Comparison of ENCODE assay signal across 22 mouse cellular contexts in the genomic region with DNA sequence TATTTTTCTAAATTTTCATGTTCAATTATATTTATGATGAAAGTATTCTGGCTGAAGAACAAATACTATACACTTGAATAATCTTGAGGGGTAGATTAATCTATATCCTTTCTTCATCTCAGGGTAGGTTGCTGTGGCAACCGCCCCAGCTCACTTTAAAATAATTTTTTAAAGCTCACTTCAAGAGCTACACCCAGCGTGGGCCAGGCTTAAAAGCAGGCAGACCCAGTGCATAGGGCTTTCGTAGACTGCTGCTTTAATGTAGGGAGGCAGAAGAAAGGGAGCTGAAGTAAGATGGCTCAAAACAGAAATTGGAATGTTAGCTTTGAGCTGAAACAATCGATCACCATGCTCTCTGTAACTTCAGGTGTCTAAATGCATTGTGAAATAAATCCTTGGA. TPM values are rescaled to one million over a fixed set of nuclear protein-coding genes. Genes with fewer than 3 reads are reported as not detected.
A peak's percentile ranks its signal among the peaks of the same experiment; 100 is the strongest.
DNase-seq lines count a peak whose midpoint lies in the region; ATAC-seq and TF ChIP-seq lines count a peak whose summit lies in the region.
"Had no signal": no experiment of that assay in that cellular context is flagged by ENCODE, and none has a peak within 500 bp of the region (broad histone marks: within the 10 kb centered on the region; RNA-seq: fewer than 3 reads in every experiment).

No protein-coding gene starts in this region.

- H3K27me3 ChIP-seq in midbrain, embryonic 14.5 days (ENCODE audit: control insufficient read depth, insufficient read depth, low read length), result peaks cover 7% of the 10 kb centered on the region; the same call in 1 of the 2 replicates
- H3K27me3 ChIP-seq in midbrain, embryonic 13.5 days, result peaks cover 14% of the 10 kb centered on the region
- no peaks in the 10 kb centered on the region for H3K27me3 ChIP-seq in liver, embryonic 11.5 days (replicated peaks; ENCODE audit: control insufficient read depth, insufficient read depth, low read length)
- H3K27me3 ChIP-seq: hindbrain, embryonic 13.5 days had no signal

- H3K9ac ChIP-seq in midbrain, embryonic 14.5 days (replicated peaks; ENCODE audit: low read length), result no peak overlapping the region
- no peak overlapping the region for H3K9ac ChIP-seq in midbrain, embryonic 13.5 days (replicated peaks)
- no peak overlapping the region for H3K9ac ChIP-seq in liver, embryonic 11.5 days (ENCODE audit: low read depth, low read length)
- H3K9ac ChIP-seq: forebrain, embryonic 13.5 days; hindbrain, embryonic 13.5 days had no signal

- H3K4me1 ChIP-seq in midbrain, embryonic 14.5 days (ENCODE audit: control insufficient read depth, insufficient read depth, low read length), result no peaks in the 10 kb centered on the region
- no peaks in the 10 kb centered on the region; the same call in 1 of the 2 replicates for H3K4me1 ChIP-seq in midbrain, embryonic 13.5 days (replicated peaks)
- H3K4me1 ChIP-seq in liver, embryonic 11.5 days (replicated peaks; ENCODE audit: control insufficient read depth, insufficient read depth, low read length), result peaks cover 4% of the 10 kb centered on the region; the same call in 1 of the 2 replicates

- no peak for TF ChIP-seq POLR2A in brain, embryonic 14.5 days (IDR thresholded peaks at IDR 0.05; ENCODE audit: borderline replicate concordance, extremely low read depth, insufficient read depth, insufficient read length, poor library complexity, severe bottlenecking)

- 49% methylated on average over 4 of the region's 4 CpGs for WGBS in midbrain, embryonic 14.5 days
- 51% methylated on average over 4 of the region's 4 CpGs for WGBS in midbrain, embryonic 13.5 days
- WGBS in liver, embryonic 11.5 days, result 65% methylated on average over 4 of the region's 4 CpGs

- ATAC-seq in midbrain, embryonic 14.5 days (ENCODE audit: low FRiP score, low TSS enrichment), result no peak
- ATAC-seq in midbrain, embryonic 13.5 days, result no peak
- no peak for ATAC-seq in liver, embryonic 11.5 days (replicated peaks; ENCODE audit: low FRiP score)
- ATAC-seq: activated CD4-positive, CD25-positive, alpha-beta regulatory T cell, adult 4 months; forebrain, embryonic 13.5 days; forebrain, embryonic 16.5 days; hindbrain, embryonic 16.5 days had no signal

- H3K27ac ChIP-seq in midbrain, embryonic 14.5 days (replicated peaks; ENCODE audit: low read depth, low read length), result no peak overlapping the region
- no peak overlapping the region for H3K27ac ChIP-seq in midbrain, embryonic 13.5 days
- H3K27ac ChIP-seq in liver, embryonic 11.5 days (ENCODE audit: low read depth, low read length), result no peak overlapping the region
- H3K27ac ChIP-seq: forebrain, embryonic 10.5 days; forebrain, embryonic 13.5 days; hindbrain, embryonic 10.5 days; hindbrain, embryonic 13.5 days had no signal

- peak; percentile 31 for DNase-seq in midbrain, embryonic 14.5 days
- DNase-seq in right cerebral cortex, postnatal 14 days, result peak; percentile 29
- no peak for DNase-seq in right cerebral cortex, postnatal 36 days (ENCODE audit: low spot score in 2 of 2)
- DNase-seq in brain, embryonic 14.5 days (ENCODE audit: low read depth), result peak; percentile 60
- DNase-seq in liver, embryonic 11.5 days (ENCODE audit: low spot score), result no peak
- DNase-seq: adrenal gland, adult 8-10 months; adrenal gland, postnatal 25 days; cerebellum, adult 11-12 months; cerebellum, adult 8-10 months; cerebellum, postnatal 10 days; cerebellum, postnatal 36 days; gastrocnemius, postnatal 10 days; gastrocnemius, postnatal 36 days had no signal

- H3K4me2 ChIP-seq in midbrain, embryonic 14.5 days (ENCODE audit: low read length), result no peak overlapping the region
- no peak overlapping the region for H3K4me2 ChIP-seq in midbrain, embryonic 13.5 days (replicated peaks)
- no peak overlapping the region for H3K4me2 ChIP-seq in liver, embryonic 11.5 days
- H3K4me2 ChIP-seq: forebrain, embryonic 13.5 days; heart, embryonic 11.5 days; hindbrain, embryonic 13.5 days had no signal

- no peaks in the 10 kb centered on the region for H3K36me3 ChIP-seq in midbrain, embryonic 14.5 days (ENCODE audit: control insufficient read depth, insufficient read depth, low read length)
- H3K36me3 ChIP-seq in midbrain, embryonic 13.5 days, result no peaks in the 10 kb centered on the region
- H3K36me3 ChIP-seq in liver, embryonic 11.5 days (ENCODE audit: control insufficient read depth, insufficient read depth, low read length), result no peaks in the 10 kb centered on the region
- H3K36me3 ChIP-seq: forebrain, embryonic 10.5 days; hindbrain, embryonic 10.5 days; hindbrain, embryonic 13.5 days had no signal

- TF ChIP-seq CTCF in brain, embryonic 14.5 days (IDR thresholded peaks at IDR 0.05; ENCODE audit: borderline replicate concordance, extremely low read depth, insufficient read depth, insufficient read length), result no peak

- no peak overlapping the region for H3K4me3 ChIP-seq in midbrain, embryonic 14.5 days (replicated peaks; ENCODE audit: low read depth, low read length)
- no peak overlapping the region for H3K4me3 ChIP-seq in midbrain, embryonic 13.5 days (replicated peaks)
- H3K4me3 ChIP-seq in liver, embryonic 11.5 days (ENCODE audit: low read depth, low read length), result no peak overlapping the region
- H3K4me3 ChIP-seq: forebrain, embryonic 10.5 days; forebrain, embryonic 13.5 days; hindbrain, embryonic 10.5 days; hindbrain, embryonic 13.5 days had no signal

- H3K9me3 ChIP-seq in midbrain, embryonic 14.5 days (ENCODE audit: control insufficient read depth, low read length), result no peaks in the 10 kb centered on the region
- no peaks in the 10 kb centered on the region for H3K9me3 ChIP-seq in midbrain, embryonic 13.5 days
- H3K9me3 ChIP-seq in liver, embryonic 11.5 days (ENCODE audit: control insufficient read depth, low read length), result no peaks in the 10 kb centered on the region
- H3K9me3 ChIP-seq: forebrain, embryonic 10.5 days; forebrain, embryonic 13.5 days; hindbrain, embryonic 10.5 days; hindbrain, embryonic 13.5 days had no signal

RNA-seq across cellular contexts. Expression of a gene that starts 17.0 kb away (rescaled TPM):
- polyA plus RNA-seq in midbrain, embryonic 14.5 days (2014; fragmentation: Nextera tagmentation; extraction: Ambion mirVana), result 25.0 and 27.8 TPM in 2 replicates
- 12.9 and 15.2 TPM in 2 replicates for polyA plus RNA-seq in midbrain, embryonic 13.5 days (2015; fragmentation: Nextera tagmentation; extraction: Ambion mirVana)
- 19.4 and 22.5 TPM in 2 replicates for polyA plus RNA-seq in brain, embryonic 14.5 days (2012; rRNA removed)
- polyA plus RNA-seq in liver, embryonic 11.5 days (2014; fragmentation: Nextera tagmentation; extraction: Ambion mirVana), result 43.9 and 46.0 TPM in 2 replicates

Comparison
In these comparisons a context has a peak if more than half of its experiments do, and no peak if none do; other contexts are left out.
1. DNase-seq: peak in midbrain, embryonic 14.5 days (single experiment), right cerebral cortex, postnatal 14 days (single experiment) and brain, embryonic 14.5 days (single experiment); none in right cerebral cortex, postnatal 36 days (0 of 2) and liver, embryonic 11.5 days (single experiment).